Mouse (Mus musculus) common myeloid progenitor, adult 5-6 weeks (primary cell): Measurements from ENCODE around the gene Cadps2. TPM values are rescaled to one million over a fixed set of nuclear protein-coding genes. Genes with fewer than 3 reads are reported as not detected.

Source experiments
- ATAC-seq: replicated peaks from 2 replicates; pipeline ENCODE4 v1.8.0; 2016; ENCODE audit warnings: low read depth, mild to moderate bottlenecking, moderate TSS enrichment, inconsistent platforms; ENCODE audit not compliant: poor library complexity, severe bottlenecking
- total RNA-seq: library from RNA; stranded (forward); fragments of 200-1000, 187-1606 nt; gene quantifications from 2 replicates; pipeline ENCODE4 v1.2.3, GENCODE M21; 2017

Gene Cadps2
- total RNA-seq, 1 experiment from 2014 or later, result 2.4 TPM

DNA sequence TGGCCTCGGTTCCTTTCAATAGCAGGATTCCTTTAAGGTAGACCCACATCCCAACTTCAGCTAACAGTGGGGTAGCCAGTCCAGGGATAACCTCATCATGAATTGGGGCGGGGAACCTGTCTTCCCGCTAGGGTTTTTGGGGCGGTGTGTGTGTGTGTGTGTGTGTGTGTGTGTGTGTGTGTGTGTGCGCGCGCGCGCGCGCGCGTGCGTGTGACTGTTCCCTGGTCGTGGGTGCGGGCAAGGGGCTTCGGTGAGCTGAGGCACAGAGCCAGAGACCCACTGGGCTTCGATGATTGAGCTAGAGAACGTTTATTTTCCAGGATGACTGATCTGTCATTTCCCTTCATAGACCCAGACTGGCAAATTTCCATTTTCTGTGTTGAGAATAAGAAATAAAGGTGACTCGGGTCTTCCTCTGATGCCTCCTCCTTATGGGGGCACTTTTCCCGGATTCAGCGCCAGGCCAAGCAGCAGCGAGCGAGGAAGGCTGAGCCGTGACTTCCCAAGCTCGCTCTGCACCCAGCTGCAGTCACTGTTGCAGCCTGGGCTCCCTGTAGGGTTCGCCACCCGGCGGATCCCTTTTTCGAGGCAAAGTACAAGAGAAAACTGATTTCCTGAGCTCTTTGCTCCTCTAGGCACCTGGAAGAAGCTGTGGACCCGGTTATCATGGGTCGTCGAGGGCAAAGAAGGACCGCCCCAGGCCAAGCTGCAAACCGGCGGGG, 579.0 kb downstream of the Cadps2 start:
- ATAC-seq, result 0 out of 2 replicates have a peak, but pooled peaks have one; percentile 32

GRCm38 (mm10) chr6:23257981-23258380, 581.2 kb downstream of the Cadps2 start:
- ATAC-seq, result no peak

DNA sequence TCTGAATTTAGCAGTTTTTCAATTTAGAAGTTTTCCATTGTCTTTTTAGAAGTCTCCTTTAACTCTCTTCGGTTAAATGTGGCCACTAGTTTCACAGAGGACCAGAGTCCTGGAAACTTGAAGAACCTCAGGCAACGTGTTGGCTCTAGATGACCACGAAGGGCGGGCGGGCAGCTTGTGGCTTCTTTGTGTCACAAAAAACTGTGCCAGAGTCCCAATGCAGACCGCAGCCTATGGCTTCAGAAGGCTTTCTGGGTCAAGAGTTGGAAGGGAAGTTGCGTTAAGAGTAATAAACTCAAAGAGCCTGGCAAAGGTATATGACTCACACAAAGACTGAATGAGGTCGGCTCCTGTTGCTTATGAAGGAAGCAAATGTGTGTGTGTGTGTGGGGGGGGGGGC, 584.1 kb downstream of the Cadps2 start:
- peak; percentile 24; the same call in 1 of the 2 replicates for ATAC-seq

GRCm38 (mm10) chr6:23254644-23255043, 584.6 kb downstream of the Cadps2 start:
- no peak for ATAC-seq

DNA sequence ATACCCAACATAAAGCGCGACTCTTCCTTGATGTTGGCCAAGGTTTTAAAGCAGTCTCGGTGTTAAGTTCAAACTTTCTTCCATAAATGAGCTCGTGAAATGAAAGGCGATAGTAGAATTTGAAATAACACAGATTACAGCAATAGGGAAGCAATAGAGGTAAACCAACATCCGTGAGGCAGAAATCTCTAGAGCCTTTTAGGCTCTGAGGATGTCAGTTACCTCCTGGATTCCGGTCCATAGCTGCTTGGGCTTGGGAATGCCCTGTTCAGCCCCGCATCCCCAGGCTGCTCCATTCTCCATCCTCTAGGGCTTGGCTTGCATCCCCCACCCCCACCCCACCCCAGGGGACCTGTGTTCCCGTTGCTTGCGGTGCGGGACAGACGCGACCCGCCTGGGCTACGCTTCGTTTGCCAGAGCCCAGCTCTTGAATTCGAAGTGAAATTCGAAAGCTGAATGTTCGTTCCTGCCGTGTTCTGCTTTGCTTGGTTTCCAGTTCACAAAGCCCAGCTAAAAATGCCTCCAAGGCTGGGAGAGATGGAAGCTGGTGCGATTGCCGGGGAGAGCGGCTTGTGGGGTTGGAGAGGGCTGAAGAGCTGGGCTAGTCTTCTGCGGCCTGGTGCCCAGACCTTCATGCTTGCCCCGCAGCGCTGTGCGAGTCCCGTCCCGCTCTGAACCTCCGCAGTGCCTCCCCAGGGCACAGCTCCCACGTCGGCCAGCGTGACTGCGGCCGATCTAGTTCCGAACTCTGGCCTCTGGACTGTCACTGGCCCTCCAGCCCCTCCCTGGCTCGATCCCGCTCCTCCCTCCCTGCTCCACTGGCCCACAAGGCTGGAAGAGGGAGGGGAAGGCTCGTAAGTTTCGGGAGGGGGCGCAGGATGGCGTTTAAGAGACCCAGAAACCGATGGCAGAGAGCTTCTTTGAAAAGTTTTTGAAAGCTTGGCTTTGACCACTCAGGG, 585.6 kb downstream of the Cadps2 start:
- no peak for ATAC-seq

DNA sequence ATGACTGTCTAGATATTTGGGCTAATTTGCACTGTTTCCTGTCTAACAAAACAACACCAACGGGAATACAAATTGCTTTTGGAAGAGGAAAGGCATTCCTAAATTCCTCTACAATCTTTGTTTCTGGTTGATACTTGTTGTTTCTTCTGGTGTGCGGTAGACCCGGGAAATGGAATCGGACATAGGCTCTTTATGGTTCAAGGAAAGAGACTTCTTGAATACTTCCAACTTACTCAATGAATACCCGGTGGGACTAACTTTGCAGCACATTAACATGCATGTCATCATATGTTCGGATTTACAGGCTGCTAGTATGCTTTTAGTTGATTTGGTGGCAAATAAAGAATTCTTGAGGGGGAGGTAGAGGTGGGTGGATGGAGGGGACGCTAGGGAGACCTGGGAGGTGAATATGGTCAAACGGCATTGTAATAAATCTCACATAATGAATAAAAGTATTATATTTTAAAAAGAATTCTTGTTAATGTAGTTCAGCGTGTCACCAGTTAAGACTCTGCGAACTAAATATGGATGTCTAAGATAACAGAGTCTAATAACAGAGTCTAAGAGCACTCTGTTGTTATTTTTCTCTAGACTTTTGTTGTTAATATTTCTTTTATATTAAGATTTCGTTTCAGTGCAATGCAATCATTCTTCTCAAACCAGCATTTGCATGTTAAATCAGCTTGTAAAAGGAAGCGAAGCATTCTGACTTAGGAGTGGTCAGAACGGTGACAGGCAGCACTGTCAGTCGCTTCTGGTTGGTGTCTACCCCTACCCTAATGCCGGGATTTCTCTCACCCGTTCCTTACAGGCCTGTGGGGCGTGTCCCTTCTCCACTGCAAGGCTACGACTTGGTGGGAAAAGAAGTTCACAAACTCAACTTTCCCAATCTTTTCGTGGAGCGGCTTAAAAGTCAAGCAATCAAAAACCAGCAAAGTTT, 586.8 kb downstream of the Cadps2 start:
- ATAC-seq, result no peak

GRCm38 (mm10) chr6:23251431-23251830, 587.8 kb downstream of the Cadps2 start:
- no peak for ATAC-seq

DNA sequence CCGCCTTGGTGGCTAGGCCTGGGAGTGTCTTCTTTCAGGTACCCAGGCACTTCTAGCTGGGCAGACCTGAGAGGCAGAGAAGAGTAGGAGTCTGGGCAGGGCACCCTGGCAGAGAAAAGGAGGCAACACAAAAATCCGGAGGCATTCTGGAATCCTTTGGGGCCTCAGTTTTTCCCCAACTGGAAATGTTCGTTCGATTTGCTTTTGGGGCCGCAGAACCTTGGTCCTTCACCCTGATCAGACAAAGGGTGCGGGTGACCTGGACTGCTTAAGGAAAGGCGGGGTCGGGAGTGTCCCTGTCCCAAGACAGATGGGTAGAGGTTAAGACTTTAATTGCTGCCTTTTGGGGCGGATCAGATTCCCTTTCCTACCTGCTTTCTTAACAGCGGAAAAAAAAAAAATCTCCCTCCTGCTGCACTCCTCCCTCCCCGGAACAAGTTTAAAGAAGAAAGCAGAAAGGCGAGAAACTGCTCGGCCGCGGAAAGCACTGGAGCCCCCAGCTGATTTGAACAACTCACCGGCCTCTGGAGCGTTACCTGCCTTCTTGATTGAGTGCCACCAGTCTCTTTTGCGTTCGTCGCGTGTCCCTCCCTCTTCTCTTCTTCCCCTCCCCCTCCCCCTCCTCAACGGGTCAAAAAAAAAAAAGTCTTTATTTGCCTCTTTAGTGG, 588.8 kb downstream of the Cadps2 start:
- ATAC-seq, result no peak

- ATAC-seq, result no peak
Measured at GRCm38 (mm10) chr6:23249616-23250287, 589.5 kb downstream of the Cadps2 start.

GRCm38 (mm10) chr6:23249053-23249401, 590.2 kb downstream of the Cadps2 start:
- no peak for ATAC-seq

GRCm38 (mm10) chr6:23248313-23249052, 590.7 kb downstream of the Cadps2 start, which contains the start of gene Fezf1:
TSS of gene Fezf1 (minus strand) at chr6:23248362.
- ATAC-seq, result no peak

- ATAC-seq, result no peak; the same call in 1 of the 2 replicates
Measured at GRCm38 (mm10) chr6:23247512-23248312, 591.5 kb downstream of the Cadps2 start.

DNA sequence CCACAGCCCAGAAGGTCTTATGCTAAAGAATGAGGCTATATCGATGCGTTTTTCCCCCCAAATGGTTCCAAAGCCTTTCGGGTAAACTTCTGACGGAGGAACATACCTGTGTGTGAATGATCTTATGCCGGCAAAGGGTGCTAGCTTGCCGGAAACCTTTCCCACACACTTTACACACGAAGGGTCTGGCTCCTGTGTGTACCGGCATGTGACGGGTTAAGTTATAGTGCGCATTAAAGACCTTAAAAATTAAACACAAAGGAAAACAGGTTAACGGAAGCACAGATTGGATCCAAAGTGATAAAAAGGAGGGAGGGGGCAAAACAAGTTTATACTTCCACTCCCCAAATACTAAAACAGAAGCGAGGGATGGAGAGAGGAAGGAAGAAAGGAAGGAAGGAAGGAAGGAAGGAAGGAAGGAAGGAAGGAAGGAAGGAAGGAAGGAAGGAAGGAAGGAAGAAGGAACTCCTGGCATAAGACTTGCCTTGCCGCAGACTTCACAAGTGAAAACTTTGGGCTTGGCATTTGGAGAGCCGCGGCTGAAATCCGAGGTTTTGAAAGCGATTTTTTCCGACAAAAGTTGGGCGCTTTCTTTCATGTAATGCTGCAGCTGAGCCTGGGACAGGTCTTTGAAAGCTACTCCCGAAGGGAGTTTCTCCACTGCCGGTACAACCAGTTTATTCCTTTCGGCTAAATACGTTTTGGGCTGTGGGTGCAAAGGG, 592.3 kb downstream of the Cadps2 start:
- ATAC-seq, result no peak

- no peak for ATAC-seq
Measured at GRCm38 (mm10) chr6:23246061-23246789, 593.0 kb downstream of the Cadps2 start.

- ATAC-seq, result no peak
Measured at GRCm38 (mm10) chr6:23245545-23246011, 593.6 kb downstream of the Cadps2 start.

- ATAC-seq, result no peak
Measured at GRCm38 (mm10) chr6:23245121-23245520, 594.1 kb downstream of the Cadps2 start.
